Mouse (Mus musculus) embryonic facial prominence, embryonic 12.5 days (tissue): ENCODE results near the gene Drc3. TPM values are rescaled to one million over a fixed set of nuclear protein-coding genes. Genes with fewer than 3 reads are reported as not detected.

ENCODE experiments used
- ATAC-seq: fragments of 200-750 bp; cut with Nextera tagmentation; 2 replicates; pipeline ENCODE4 v1.8.0; 2017; ENCODE audit not compliant: insufficient number of reproducible peaks, insufficient read depth, low FRiP score, low TSS enrichment
- H3K27ac ChIP-seq: fragments of 300-500 bp; sonication (generic); 2 replicates; pipeline ENCODE4 v1.5.1; 2016; ENCODE audit warnings: mild to moderate bottlenecking
- H3K27me3 ChIP-seq: fragments of 300-500 bp; sonication (generic); 2 replicates; pipeline ENCODE4 v1.6.1; 2016; ENCODE audit warnings: mild to moderate bottlenecking, moderate library complexity
- H3K36me3 ChIP-seq: fragments of 300-500 bp; sonication (generic); 2 replicates; pipeline ENCODE4 v1.6.1; 2016; ENCODE audit warnings: mild to moderate bottlenecking
- H3K4me1 ChIP-seq: fragments of 300-500 bp; sonication (generic); 2 replicates; pipeline ENCODE4 v1.6.1; 2016
- H3K4me2 ChIP-seq: fragments of 300-500 bp; sonication (generic); replicated peaks from 2 replicates; pipeline ENCODE4 v1.6.1; 2016; ENCODE audit warnings: mild to moderate bottlenecking, moderate library complexity
- H3K4me3 ChIP-seq: fragments of 300-500 bp; sonication (generic); 2 replicates; pipeline ENCODE4 v1.5.1; 2016; ENCODE audit warnings: mild to moderate bottlenecking
- H3K9ac ChIP-seq: fragments of 300-500 bp; sonication (generic); 2 replicates; pipeline ENCODE4 v1.6.1; 2016; ENCODE audit warnings: mild to moderate bottlenecking, moderate library complexity
- H3K9me3 ChIP-seq: fragments of 300-500 bp; sonication (generic); 2 replicates; pipeline ENCODE4 v1.6.1; 2016; ENCODE audit warnings: mild to moderate bottlenecking, moderate library complexity
- WGBS: fragments of 180-500 bp; shearing (Covaris S2); methylation state at CpG from one replicate; pipeline ENCODE4 v1.1.7; 2016; 5-methylcytosine and 5-hydroxymethylcytosine counted together
- polyA plus RNA-seq: library from polyadenylated mRNA; unstranded; fragments of >200 nt; fragmentation: Nextera tagmentation; extraction: Ambion mirVana; gene quantifications from 2 replicates; pipeline ENCODE4 v1.2.1, GENCODE M21; 2016

The Drc3 gene
- polyA plus RNA-seq, 1 experiment from 2014 or later = 2.3 TPM

DNA sequence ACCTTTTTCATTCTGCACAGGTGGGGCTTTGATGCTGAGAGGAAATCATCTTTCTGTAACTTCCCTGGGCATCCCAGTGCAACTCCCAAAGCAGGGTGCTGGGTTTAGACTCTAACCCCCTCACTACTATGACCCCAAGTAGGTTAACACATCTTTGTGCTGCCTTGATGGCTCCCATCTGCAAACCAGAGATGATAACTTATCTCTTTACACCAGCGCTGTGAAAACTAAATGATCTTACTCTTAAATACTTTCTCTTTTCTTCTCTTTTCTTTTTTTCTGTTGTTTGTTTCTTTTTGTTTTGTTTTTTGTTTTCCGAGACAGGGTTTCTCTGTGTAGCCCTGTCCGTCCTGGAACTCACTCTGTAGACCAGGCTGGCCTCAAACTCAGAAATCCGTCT is 7.3 kb upstream of the Drc3 start:
- Histone ChIP-seq H3K27ac (no peak overlapping the region), H3K9ac (no peak overlapping the region), H3K4me1 (no peaks in the 10 kb centered on the region), H3K9me3 (no peaks in the 10 kb centered on the region), H3K4me3 (no peak overlapping the region), H3K27me3 (no peaks in the 10 kb centered on the region), H3K4me2 (no peak overlapping the region), H3K36me3 (no peaks in the 10 kb centered on the region)
- ATAC-seq = no peak
- WGBS = 80% methylated on average over 4 of the region's 4 CpGs

DNA sequence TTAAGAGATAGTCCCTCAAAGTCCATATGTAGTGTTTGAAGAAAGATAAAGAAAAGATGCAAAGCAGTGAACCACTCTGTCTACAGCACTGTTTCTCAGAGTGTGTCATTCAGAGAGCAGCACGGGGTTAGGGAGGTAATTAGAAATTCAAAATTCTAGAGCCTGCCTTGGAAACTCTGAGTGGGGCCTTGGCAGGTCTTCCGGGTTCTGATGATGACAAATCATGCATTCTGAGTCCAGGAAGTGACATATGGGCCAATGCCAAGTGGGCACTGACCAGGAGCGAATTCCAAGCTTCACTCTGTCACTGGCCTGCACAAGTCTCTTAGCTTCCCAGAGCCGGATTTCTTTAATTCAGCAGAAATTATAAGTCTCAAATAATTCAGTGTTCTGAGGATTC is 6.6 kb upstream of the Drc3 start:
- WGBS = 88% methylated on average over 4 of the region's 4 CpGs
- Histone ChIP-seq H3K27ac (no peak overlapping the region), H3K27me3 (no peaks in the 10 kb centered on the region), H3K36me3 (no peaks in the 10 kb centered on the region), H3K4me3 (no peak overlapping the region), H3K4me2 (no peak overlapping the region), H3K9me3 (no peaks in the 10 kb centered on the region), H3K4me1 (peaks cover 2% of the 10 kb centered on the region; the same call in 1 of the 2 replicates), H3K9ac (no peak overlapping the region)
- ATAC-seq = no peak

DNA sequence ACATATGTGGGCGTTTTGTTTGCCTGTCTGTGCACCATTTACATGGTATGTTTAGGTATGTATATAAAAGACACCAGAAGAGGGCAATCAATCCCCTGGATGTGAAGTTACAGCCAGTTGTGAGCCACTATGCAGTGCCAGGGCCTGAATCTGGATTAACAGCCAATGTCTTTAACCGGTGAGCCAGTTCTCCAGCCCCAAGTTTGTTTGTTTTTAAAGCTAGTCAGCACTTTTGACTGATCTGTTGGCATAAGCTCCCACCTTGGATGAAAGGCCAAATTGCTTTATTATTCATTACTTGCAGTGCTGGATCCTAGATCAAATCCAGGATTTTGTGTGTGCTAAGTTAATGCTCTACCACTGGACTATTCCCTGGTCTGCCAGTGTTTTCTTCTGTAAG is 1.7 kb upstream of the Drc3 start:
- 59% methylated on average over 2 of the region's 2 CpGs for WGBS
- Histone ChIP-seq H3K27ac (no peak overlapping the region), H3K4me3 (peak overlapping the region; percentile 69), H3K9me3 (no peaks in the 10 kb centered on the region), H3K27me3 (no peaks in the 10 kb centered on the region), H3K9ac (no peak overlapping the region), H3K36me3 (no peaks in the 10 kb centered on the region), H3K4me2 (peak overlapping the region; percentile 81), H3K4me1 (peaks cover 10% of the 10 kb centered on the region)
- no peak for ATAC-seq

GRCm38 (mm10) chr11:60351925-60352371 is 1.2 kb upstream of the Drc3 start:
- Histone ChIP-seq H3K27ac (0 out of 2 replicates have a peak overlapping the region, but pooled peaks have one; percentile 32), H3K9ac (peak overlapping the region; percentile 69), H3K9me3 (no peaks in the 10 kb centered on the region), H3K36me3 (no peaks in the 10 kb centered on the region), H3K27me3 (no peaks in the 10 kb centered on the region), H3K4me3 (peak overlapping the region; percentile 69), H3K4me1 (peaks cover 10% of the 10 kb centered on the region), H3K4me2 (peak overlapping the region; percentile 81)
- no peak for ATAC-seq
- 24% methylated on average over 11 of the region's 11 CpGs for WGBS

- Histone ChIP-seq H3K4me3 (no peak overlapping the region), H3K9me3 (no peaks in the 10 kb centered on the region), H3K27ac (no peak overlapping the region), H3K4me1 (peaks cover 10% of the 10 kb centered on the region), H3K4me2 (no peak overlapping the region), H3K9ac (no peak overlapping the region), H3K36me3 (no peaks in the 10 kb centered on the region), H3K27me3 (no peaks in the 10 kb centered on the region)
- 88% methylated on average over 2 of the region's 2 CpGs for WGBS
- no peak for ATAC-seq
These were observed 2.8 kb downstream of the Drc3 start for GRCm38 (mm10) chr11:60355952-60356351.

DNA sequence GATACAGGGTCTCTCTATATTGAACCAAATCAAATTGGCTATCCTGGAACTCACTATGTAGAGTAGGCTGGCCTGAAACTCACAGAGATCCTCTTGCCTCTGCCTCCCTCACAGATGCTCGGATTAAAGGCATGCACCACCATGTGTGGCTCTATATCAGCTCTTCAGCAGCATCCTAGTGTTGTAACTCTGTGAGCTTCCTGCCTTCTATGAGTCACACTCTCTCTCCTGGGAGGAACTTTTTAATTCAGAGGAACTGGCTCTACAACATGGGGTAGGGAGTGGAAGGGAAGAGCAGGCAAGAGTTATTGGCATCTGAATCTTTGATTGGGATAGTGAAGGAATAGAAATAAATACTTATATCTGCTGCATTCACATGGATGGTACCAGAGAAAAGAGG is 4.0 kb downstream of the Drc3 start:
- 46% methylated on average over 1 of the region's 1 CpGs for WGBS
- H3K9ac ChIP-seq = no peak overlapping the region
- H3K27me3 ChIP-seq = no peaks in the 10 kb centered on the region
- H3K4me3 ChIP-seq = no peak overlapping the region
- no peaks in the 10 kb centered on the region for H3K9me3 ChIP-seq
- no peak overlapping the region for H3K4me2 ChIP-seq
- peaks cover 2% of the 10 kb centered on the region for H3K4me1 ChIP-seq
- no peak overlapping the region for H3K27ac ChIP-seq
- no peak for ATAC-seq
- H3K36me3 ChIP-seq = no peaks in the 10 kb centered on the region

DNA sequence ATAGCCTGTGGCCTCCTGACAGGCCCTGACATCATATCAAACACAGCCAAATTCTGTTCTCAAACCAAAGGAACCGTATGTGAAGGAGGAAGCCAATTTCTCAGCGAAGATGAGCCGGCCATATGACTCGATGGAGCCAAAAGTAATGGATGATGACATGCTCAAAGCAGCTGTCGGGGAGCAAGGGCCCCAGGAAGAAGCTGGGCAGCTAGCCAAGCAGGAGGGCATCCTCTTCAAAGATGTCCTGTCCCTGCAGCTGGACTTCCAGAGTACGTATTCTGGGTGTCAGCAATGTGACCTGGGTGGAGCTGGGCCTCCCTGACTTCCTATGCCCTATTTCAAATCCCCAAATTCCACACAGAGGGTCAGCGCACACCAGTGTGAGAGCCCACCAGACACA is 5.4 kb downstream of the Drc3 start:
- no peaks in the 10 kb centered on the region for H3K36me3 ChIP-seq
- H3K27ac ChIP-seq = no peak overlapping the region
- no peaks in the 10 kb centered on the region; the same call in 1 of the 2 replicates for H3K4me1 ChIP-seq
- WGBS = 78% methylated on average over 7 of the region's 7 CpGs
- H3K4me2 ChIP-seq = no peak overlapping the region
- H3K27me3 ChIP-seq = no peaks in the 10 kb centered on the region
- no peak overlapping the region for H3K4me3 ChIP-seq
- no peak overlapping the region for H3K9ac ChIP-seq
- H3K9me3 ChIP-seq = no peaks in the 10 kb centered on the region
- no peak for ATAC-seq

- Histone ChIP-seq H3K4me2 (no peak overlapping the region), H3K36me3 (no peaks in the 10 kb centered on the region), H3K27me3 (no peaks in the 10 kb centered on the region), H3K9ac (no peak overlapping the region), H3K4me1 (no peaks in the 10 kb centered on the region; the same call in 1 of the 2 replicates), H3K27ac (no peak overlapping the region), H3K4me3 (no peak overlapping the region), H3K9me3 (no peaks in the 10 kb centered on the region)
- ATAC-seq = no peak
- 76% methylated on average over 5 of the region's 5 CpGs for WGBS
These were observed 6.0 kb downstream of the Drc3 start for GRCm38 (mm10) chr11:60359138-60359537.

GRCm38 (mm10) chr11:60359936-60360335 is 6.8 kb downstream of the Drc3 start:
- H3K27ac ChIP-seq = no peak overlapping the region
- H3K36me3 ChIP-seq = no peaks in the 10 kb centered on the region
- H3K9me3 ChIP-seq = no peaks in the 10 kb centered on the region
- no peak overlapping the region for H3K9ac ChIP-seq
- no peak overlapping the region for H3K4me3 ChIP-seq
- WGBS = 88% methylated on average over 1 of the region's 1 CpGs
- no peak overlapping the region for H3K4me2 ChIP-seq
- no peaks in the 10 kb centered on the region for H3K27me3 ChIP-seq
- no peaks in the 10 kb centered on the region; the same call in 1 of the 2 replicates for H3K4me1 ChIP-seq
- ATAC-seq = no peak

- H3K4me1 ChIP-seq = peaks cover 4% of the 10 kb centered on the region
- H3K4me2 ChIP-seq = no peak overlapping the region
- no peak overlapping the region for H3K4me3 ChIP-seq
- no peaks in the 10 kb centered on the region for H3K9me3 ChIP-seq
- no peaks in the 10 kb centered on the region for H3K27me3 ChIP-seq
- 81% methylated on average over 5 of the region's 5 CpGs for WGBS
- no peak for ATAC-seq
- no peak overlapping the region for H3K27ac ChIP-seq
- no peak overlapping the region for H3K9ac ChIP-seq
- no peaks in the 10 kb centered on the region for H3K36me3 ChIP-seq
These were observed 7.6 kb downstream of the Drc3 start for GRCm38 (mm10) chr11:60360631-60361201.

DNA sequence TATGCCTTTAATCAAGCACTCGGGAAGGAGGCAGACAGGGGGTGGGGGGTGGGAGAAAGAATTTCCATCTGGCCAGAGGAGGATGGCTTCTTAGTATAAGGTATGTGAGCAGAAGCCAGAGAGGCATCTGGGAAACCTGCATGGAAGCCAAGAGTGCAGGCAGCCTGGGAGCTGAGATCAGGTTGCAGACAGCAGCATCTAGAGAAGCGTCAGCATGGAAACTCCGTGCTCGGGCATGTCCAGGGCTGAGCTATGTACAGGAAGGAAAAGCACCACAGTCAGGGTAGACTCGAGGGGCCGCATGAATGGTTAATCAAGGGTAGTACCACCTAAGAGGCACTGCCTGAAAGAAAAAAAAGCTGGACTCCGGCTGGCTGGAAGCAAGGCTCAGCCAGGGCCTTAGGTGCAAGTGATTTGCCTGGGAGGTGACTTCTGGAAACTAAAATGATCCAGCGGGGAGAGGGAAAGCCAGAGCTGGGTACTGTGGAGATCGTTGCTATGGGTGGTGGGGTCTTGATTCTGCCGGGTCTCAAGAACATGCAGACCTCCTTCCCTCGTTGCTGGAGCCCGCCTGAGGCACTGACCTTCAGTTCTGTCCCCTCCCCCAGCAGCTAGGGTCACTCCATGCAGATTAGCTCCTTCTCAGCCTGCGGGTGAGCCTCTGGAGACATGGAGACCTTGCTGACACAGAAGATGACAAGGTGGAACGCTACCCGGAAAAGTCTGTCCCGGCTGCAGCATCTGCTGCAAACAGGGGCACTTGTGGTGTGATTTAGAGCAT is 13.3 kb downstream of the Drc3 start:
- Histone ChIP-seq H3K9me3 (no peaks in the 10 kb centered on the region), H3K4me3 (no peak overlapping the region), H3K27ac (peak overlapping the region; percentile 86), H3K27me3 (no peaks in the 10 kb centered on the region), H3K4me1 (peaks cover 18% of the 10 kb centered on the region), H3K9ac (no peak overlapping the region), H3K4me2 (peak overlapping the region; percentile 24; the same call in 1 of the 2 replicates), H3K36me3 (no peaks in the 10 kb centered on the region)
- 16% methylated on average over 16 of the region's 16 CpGs for WGBS
- ATAC-seq = peak; percentile 82

- Histone ChIP-seq H3K9ac (no peak overlapping the region), H3K4me2 (no peak overlapping the region), H3K4me1 (peaks cover 18% of the 10 kb centered on the region), H3K9me3 (no peaks in the 10 kb centered on the region), H3K27ac (peak overlapping the region; percentile 86), H3K27me3 (no peaks in the 10 kb centered on the region), H3K36me3 (no peaks in the 10 kb centered on the region), H3K4me3 (no peak overlapping the region)
- ATAC-seq = no peak
- 73% methylated on average over 3 of the region's 3 CpGs for WGBS
These were observed 14.1 kb downstream of the Drc3 start for GRCm38 (mm10) chr11:60367256-60367655.
